Mouse (Mus musculus): ENCODE results near the gene Cphx3. TPM values are rescaled to one million over a fixed set of nuclear protein-coding genes. Genes with fewer than 3 reads are reported as not detected.
"Not testable (repeated sequence)": the region's sequence is repeated elsewhere in the genome, so short reads cannot be mapped to it uniquely, and the experiment has no call there.

The Cphx3 gene
- polyA plus RNA-seq (2015; fragmentation: Nextera tagmentation; extraction: Ambion mirVana) = not detected in 2 replicates

GRCm38 (mm10) chr14:26081997-26082396, at the start of gene Cphx3:
Cphx3 (plus strand) TSS chr14:26082297.
- H3K4me3 ChIP-seq; H3K9ac ChIP-seq; H3K4me2 ChIP-seq; ATAC-seq (replicated peaks); H3K36me3 ChIP-seq (replicated peaks); H3K9me3 ChIP-seq; H3K4me1 ChIP-seq; H3K27ac ChIP-seq; H3K27me3 ChIP-seq (replicated peaks): not testable (repeated sequence)
- no CpG with 5 or more reads among the region's 1 CpGs for WGBS

DNA sequence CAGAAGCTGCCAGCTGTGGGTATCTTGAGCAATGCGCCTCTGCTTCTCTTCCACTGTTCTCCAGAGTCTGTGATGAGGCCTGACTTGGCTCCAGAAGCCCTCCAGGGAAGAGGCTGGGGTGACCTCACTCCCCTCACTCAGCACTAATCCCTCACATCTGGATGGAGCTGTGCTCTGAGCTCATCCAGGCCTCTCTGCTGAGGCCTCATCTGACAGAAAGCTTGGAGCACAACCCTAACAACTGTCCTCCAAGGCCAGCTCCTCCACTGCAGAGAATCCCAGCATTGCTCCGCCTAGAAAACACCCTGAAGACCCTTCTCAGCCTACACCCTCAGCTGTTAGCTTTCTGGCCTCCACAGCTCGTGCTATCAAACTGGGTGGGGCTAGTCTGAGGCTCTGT, 47.7 kb upstream of the Cphx3 start:
- H3K4me3 ChIP-seq; H3K27ac ChIP-seq; ATAC-seq (replicated peaks); H3K9me3 ChIP-seq; H3K27me3 ChIP-seq (replicated peaks); H3K4me2 ChIP-seq; H3K4me1 ChIP-seq; H3K9ac ChIP-seq; H3K36me3 ChIP-seq (replicated peaks): not testable (repeated sequence)
- no CpG with 5 or more reads among the region's 3 CpGs for WGBS

- no CpG with 5 or more reads among the region's 6 CpGs for WGBS
- not testable (repeated sequence) for H3K27me3 ChIP-seq (replicated peaks); H3K9ac ChIP-seq; H3K4me2 ChIP-seq; H3K9me3 ChIP-seq; H3K4me1 ChIP-seq; ATAC-seq (replicated peaks); H3K4me3 ChIP-seq; H3K36me3 ChIP-seq (replicated peaks); H3K27ac ChIP-seq
Observed at GRCm38 (mm10) chr14:26035439-26035838, 46.7 kb upstream of the Cphx3 start.

GRCm38 (mm10) chr14:26042611-26043010, 39.5 kb upstream of the Cphx3 start, which contains the start of gene Gm9780:
Gm9780 (minus strand) TSS chr14:26042711.
- not testable (repeated sequence) for H3K27ac ChIP-seq; H3K4me2 ChIP-seq; ATAC-seq (replicated peaks)

GRCm38 (mm10) chr14:26045007-26045406, 37.1 kb upstream of the Cphx3 start:
- no CpG with 5 or more reads among the region's 5 CpGs for WGBS
- H3K9me3 ChIP-seq; H3K36me3 ChIP-seq (replicated peaks); ATAC-seq (replicated peaks); H3K27me3 ChIP-seq (replicated peaks); H3K27ac ChIP-seq; H3K9ac ChIP-seq; H3K4me1 ChIP-seq; H3K4me3 ChIP-seq; H3K4me2 ChIP-seq: not testable (repeated sequence)

More at GRCm38 (mm10) chr14:26042611-26043010, 39.5 kb upstream of the Cphx3 start, which contains the start of gene Gm9780:
- H3K9me3 ChIP-seq; H3K27me3 ChIP-seq (replicated peaks); H3K4me3 ChIP-seq; H3K36me3 ChIP-seq (replicated peaks); H3K9ac ChIP-seq; H3K4me1 ChIP-seq: not testable (repeated sequence)
- no CpG with 5 or more reads among the region's 26 CpGs for WGBS

GRCm38 (mm10) chr14:26047026-26047425, 35.1 kb upstream of the Cphx3 start:
- not testable (repeated sequence) for ATAC-seq (replicated peaks)

DNA sequence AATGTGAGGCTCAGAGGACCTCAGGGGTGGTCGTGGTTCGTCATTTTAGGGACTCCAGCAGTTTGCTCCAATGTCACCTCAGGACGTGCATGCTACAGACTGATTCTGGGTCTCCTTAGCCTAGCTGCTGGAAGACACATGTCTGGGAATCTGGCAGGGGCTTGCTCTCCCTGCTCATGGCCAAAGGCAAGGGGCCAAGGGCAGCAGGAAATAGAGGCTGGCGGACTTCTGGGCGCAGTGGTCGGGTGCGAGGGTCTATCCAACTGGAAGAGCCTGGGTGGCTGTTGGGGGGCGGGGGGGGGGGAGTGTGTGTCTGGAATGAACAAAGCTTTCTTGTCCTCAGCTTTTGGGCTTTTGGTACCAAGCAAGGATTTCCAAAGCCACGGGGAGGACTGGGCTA, 33.3 kb upstream of the Cphx3 start:
- not testable (repeated sequence) for H3K4me1 ChIP-seq; H3K4me2 ChIP-seq; H3K36me3 ChIP-seq (replicated peaks); H3K27ac ChIP-seq; H3K9ac ChIP-seq; H3K9me3 ChIP-seq; H3K4me3 ChIP-seq; H3K27me3 ChIP-seq (replicated peaks); ATAC-seq (replicated peaks)
- WGBS = no CpG with 5 or more reads among the region's 9 CpGs

More at GRCm38 (mm10) chr14:26047026-26047425, 35.1 kb upstream of the Cphx3 start:
- H3K4me2 ChIP-seq; H3K27ac ChIP-seq; H3K27me3 ChIP-seq (replicated peaks); H3K9me3 ChIP-seq; H3K4me3 ChIP-seq; H3K4me1 ChIP-seq; H3K9ac ChIP-seq; H3K36me3 ChIP-seq (replicated peaks): not testable (repeated sequence)
- no CpG with 5 or more reads among the region's 8 CpGs for WGBS

DNA sequence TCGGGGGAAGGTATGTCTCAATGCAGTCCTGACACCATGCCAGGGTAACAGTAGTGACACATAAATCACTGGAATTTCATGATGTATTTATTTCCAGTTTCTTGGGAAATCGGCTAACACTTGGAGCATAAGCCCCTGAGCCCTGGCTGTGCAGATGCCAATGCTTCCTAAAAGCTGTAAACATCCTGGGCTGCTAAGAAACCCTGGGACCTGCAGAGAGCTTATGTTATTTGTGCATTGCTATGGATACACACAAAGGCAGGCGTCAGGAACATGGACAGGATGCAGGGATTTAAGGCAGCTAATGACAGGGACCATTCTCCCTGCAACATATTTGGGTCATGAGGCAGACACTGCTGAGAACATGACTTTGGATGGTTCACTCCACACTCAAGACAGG, 23.9 kb upstream of the Cphx3 start:
- H3K27me3 ChIP-seq (replicated peaks); H3K4me2 ChIP-seq; H3K36me3 ChIP-seq (replicated peaks); H3K4me1 ChIP-seq; H3K27ac ChIP-seq; H3K9me3 ChIP-seq; ATAC-seq (replicated peaks); H3K9ac ChIP-seq; H3K4me3 ChIP-seq: not testable (repeated sequence)
- no CpG with 5 or more reads among the region's 3 CpGs for WGBS

DNA sequence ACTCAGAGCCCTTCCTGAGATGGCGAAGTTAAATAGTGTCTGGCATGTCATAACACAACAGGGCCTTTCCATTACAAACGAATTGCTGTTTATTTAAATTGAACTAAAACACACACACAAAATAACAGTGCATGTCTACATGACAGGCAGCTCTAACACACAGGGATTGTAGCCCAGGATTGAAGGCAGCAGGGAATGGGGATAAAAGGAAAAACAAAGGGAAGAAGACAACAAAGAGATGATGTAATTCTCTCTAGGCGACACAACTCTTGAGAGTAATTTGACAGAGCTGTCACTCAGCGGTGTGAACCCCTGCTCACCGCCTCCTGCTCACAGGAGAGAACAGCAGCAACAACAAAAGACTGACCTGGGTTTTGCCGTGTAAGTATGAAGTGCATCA, 22.7 kb upstream of the Cphx3 start:
- not testable (repeated sequence) for H3K4me1 ChIP-seq; H3K27me3 ChIP-seq (replicated peaks); H3K9ac ChIP-seq; H3K4me2 ChIP-seq; H3K27ac ChIP-seq; H3K36me3 ChIP-seq (replicated peaks); H3K4me3 ChIP-seq; H3K9me3 ChIP-seq; ATAC-seq (replicated peaks)
- no CpG with 5 or more reads among the region's 6 CpGs for WGBS

DNA sequence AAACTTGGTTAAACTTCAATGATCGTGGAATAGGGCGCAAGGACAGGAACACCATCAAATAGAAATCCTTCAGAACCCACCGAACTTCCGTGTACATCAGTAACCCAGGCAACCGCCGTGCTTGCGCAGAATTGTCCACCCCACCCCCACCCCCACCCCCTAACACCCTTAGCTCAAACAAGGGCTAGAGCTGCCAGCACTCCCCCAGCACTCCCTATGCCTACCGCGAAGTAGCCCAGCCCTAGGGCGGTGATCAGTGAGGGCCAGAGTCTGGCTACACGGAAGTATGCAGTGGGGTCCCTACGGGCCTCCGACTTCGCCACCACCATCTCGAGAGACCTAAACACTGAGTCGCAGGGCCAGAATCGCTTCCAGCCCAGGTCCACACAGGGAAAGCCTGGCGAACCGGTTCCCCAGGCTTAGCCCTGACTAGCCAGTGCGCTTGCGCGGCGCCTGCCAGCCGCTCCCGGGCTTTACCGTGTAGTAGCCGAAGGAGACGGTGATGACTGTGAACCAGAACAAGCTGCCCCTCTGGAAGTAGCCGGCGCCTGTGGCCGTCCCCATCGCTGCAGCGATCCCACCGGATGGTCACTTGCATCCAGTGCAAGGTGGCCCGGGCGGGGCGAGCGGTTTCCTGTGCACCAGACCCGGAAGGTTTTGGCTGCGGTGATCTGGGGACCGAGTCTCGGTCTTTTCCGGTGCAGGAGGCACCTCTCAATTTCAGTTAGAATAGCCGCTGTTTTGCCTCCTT, 15.3 kb upstream of the Cphx3 start:
- H3K4me1 ChIP-seq; H3K27me3 ChIP-seq (replicated peaks); H3K36me3 ChIP-seq (replicated peaks); H3K4me3 ChIP-seq; H3K4me2 ChIP-seq; H3K27ac ChIP-seq; H3K9ac ChIP-seq; H3K9me3 ChIP-seq: not testable (repeated sequence)
- ATAC-seq (replicated peaks) = peak; percentile 91
- no CpG with 5 or more reads among the region's 44 CpGs for WGBS

DNA sequence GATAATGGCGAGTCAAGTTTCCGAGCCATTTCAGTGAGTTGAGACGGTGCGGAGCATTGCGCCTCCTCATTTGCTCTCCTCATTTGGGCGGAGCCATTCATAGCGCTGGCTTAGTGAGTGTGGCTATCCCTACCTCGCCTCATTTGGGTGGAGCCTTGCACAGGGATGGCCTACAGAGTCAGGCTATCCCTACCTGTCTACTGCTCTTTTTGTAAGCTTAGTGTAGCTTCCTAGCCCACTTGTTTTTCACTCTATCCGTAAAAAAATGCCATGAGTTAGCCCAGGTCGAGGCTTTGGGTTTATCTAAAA, 14.8 kb upstream of the Cphx3 start, which contains the start of gene Tmem254c:
Tmem254c (minus strand) TSS at position 31 of the 309 bp plus-strand sequence.
- not testable (repeated sequence) for H3K27ac ChIP-seq; H3K36me3 ChIP-seq (replicated peaks); H3K4me1 ChIP-seq; H3K27me3 ChIP-seq (replicated peaks); H3K9me3 ChIP-seq; H3K4me3 ChIP-seq; H3K4me2 ChIP-seq; H3K9ac ChIP-seq
- no CpG with 5 or more reads among the region's 10 CpGs for WGBS
- ATAC-seq (replicated peaks) = peak; percentile 85; the same call in 1 of the 2 replicates

- H3K9me3 ChIP-seq; H3K4me3 ChIP-seq; H3K36me3 ChIP-seq (replicated peaks); H3K4me1 ChIP-seq; ATAC-seq (replicated peaks); H3K9ac ChIP-seq; H3K4me2 ChIP-seq; H3K27ac ChIP-seq; H3K27me3 ChIP-seq (replicated peaks): not testable (repeated sequence)
- WGBS = no CpG with 5 or more reads among the region's 5 CpGs
Observed at GRCm38 (mm10) chr14:26076620-26077390, 5.3 kb upstream of the Cphx3 start.

DNA sequence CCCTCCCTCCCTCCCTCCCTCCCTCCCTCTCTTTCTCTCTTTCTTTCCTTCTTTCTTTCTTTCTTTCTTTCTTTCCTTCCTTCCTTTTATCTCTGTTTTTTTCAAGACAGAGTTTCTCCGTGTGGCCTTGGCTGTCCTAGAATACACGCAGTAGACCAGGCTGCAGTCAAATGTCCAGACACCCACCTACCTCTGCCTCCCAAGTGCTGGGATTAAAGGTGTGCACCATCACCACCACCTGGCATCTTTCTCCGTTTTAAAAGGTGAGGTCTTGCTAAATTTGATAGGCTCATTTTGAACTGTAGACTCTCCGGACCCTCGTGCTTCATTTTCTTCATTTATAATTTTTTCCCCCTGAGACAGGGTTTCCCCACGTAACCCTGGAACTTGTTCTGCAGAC, 881 bp upstream of the Cphx3 start, which contains the start of gene Cphx2:
Cphx2 (plus strand) TSS at position 301 of the 400 bp plus-strand sequence.
- not testable (repeated sequence) for H3K36me3 ChIP-seq (replicated peaks); ATAC-seq (replicated peaks); H3K27ac ChIP-seq; H3K4me1 ChIP-seq; H3K4me2 ChIP-seq; H3K27me3 ChIP-seq (replicated peaks); H3K9me3 ChIP-seq; H3K9ac ChIP-seq; H3K4me3 ChIP-seq
- WGBS = no CpG with 5 or more reads among the region's 6 CpGs
